ENCODE assay signal across 11 mouse cellular contexts in genomic region chr3:105872034-105872433, GRCm38 (mm10). TPM values are rescaled to one million over a fixed set of nuclear protein-coding genes. Genes with fewer than 3 reads are reported as not detected.
A peak's percentile ranks its signal among the peaks of the same experiment; 100 is the strongest.
DNase-seq lines count a peak whose midpoint lies in the region; ATAC-seq and TF ChIP-seq lines count a peak whose summit lies in the region.
"Had no signal": no experiment of that assay in that cellular context is flagged by ENCODE, and none has a peak within 500 bp of the region (broad histone marks: within the 10 kb centered on the region; RNA-seq: fewer than 3 reads in every experiment).

No protein-coding gene starts in this region.

- no peak overlapping the region for H3K27ac ChIP-seq in heart, embryonic 12.5 days (ENCODE audit: poor library complexity, severe bottlenecking)
- H3K27ac ChIP-seq in stomach, postnatal 0 days (replicated peaks) = peak overlapping the region; percentile 83
- no peak overlapping the region for H3K27ac ChIP-seq in midbrain, embryonic 16.5 days (ENCODE audit: low read length)

- peaks cover 35% of the 10 kb centered on the region for H3K4me1 ChIP-seq in heart, embryonic 12.5 days (replicated peaks)
- no peaks in the 10 kb centered on the region for H3K4me1 ChIP-seq in stomach, postnatal 0 days (replicated peaks; ENCODE audit: control insufficient read depth, insufficient read depth)
- H3K4me1 ChIP-seq in midbrain, embryonic 16.5 days (ENCODE audit: control insufficient read depth, insufficient read depth, low read length) = peaks cover 4% of the 10 kb centered on the region; the same call in 1 of the 2 replicates

- intact Hi-C loops in heart, postnatal 10 days (cut with DNase I) = no loop called here

- no peaks in the 10 kb centered on the region for H3K27me3 ChIP-seq in heart, embryonic 12.5 days (replicated peaks)
- no peaks in the 10 kb centered on the region for H3K27me3 ChIP-seq in stomach, postnatal 0 days (ENCODE audit: control insufficient read depth, insufficient read depth, low read length)
- no peaks in the 10 kb centered on the region for H3K27me3 ChIP-seq in midbrain, embryonic 16.5 days (ENCODE audit: control insufficient read depth, insufficient read depth, low read depth, low read length)

- H3K4me2 ChIP-seq in heart, embryonic 12.5 days = peak overlapping the region; percentile 41
- no peak overlapping the region for H3K4me2 ChIP-seq in stomach, postnatal 0 days (replicated peaks; ENCODE audit: low read depth)
- H3K4me2 ChIP-seq in midbrain, embryonic 16.5 days (ENCODE audit: low read length) = no peak overlapping the region

- no peak for TF ChIP-seq CTCF in stomach, postnatal 0 days (IDR thresholded peaks at IDR 0.05; ENCODE audit: low read depth)

- DNase-seq in heart, postnatal 10 days = no peak
- peak; percentile 34 to 58 for DNase-seq in right cerebral cortex, postnatal 10 days (ENCODE audit: low spot score in 2 of 2)
- no peak for DNase-seq in right cerebral cortex, postnatal 4 days
- peak; percentile 16 for DNase-seq in kidney, adult 18-20 months
- DNase-seq in stomach, postnatal 0 days (ENCODE audit: low spot score) = no peak

- H3K9ac ChIP-seq in heart, embryonic 12.5 days = no peak overlapping the region
- no peak overlapping the region for H3K9ac ChIP-seq in stomach, postnatal 0 days (ENCODE audit: low read length)
- H3K9ac ChIP-seq in midbrain, embryonic 16.5 days (ENCODE audit: low read depth, low read length) = no peak overlapping the region

- 29% methylated on average over 6 of the region's 6 CpGs for WGBS in heart, embryonic 12.5 days
- WGBS in stomach, postnatal 0 days = 34% methylated on average over 6 of the region's 6 CpGs
- WGBS in midbrain, embryonic 16.5 days = 62% methylated on average over 6 of the region's 6 CpGs

- TF ChIP-seq EP300 in stomach, postnatal 0 days (optimal IDR thresholded peaks at IDR 0.05) = peak; percentile 16

- H3K4me3 ChIP-seq in heart, embryonic 12.5 days = no peak overlapping the region
- no peak overlapping the region for H3K4me3 ChIP-seq in stomach, postnatal 0 days (ENCODE audit: low read depth, low read length)
- H3K4me3 ChIP-seq in midbrain, embryonic 16.5 days (ENCODE audit: low read depth, low read length) = no peak overlapping the region
- H3K4me3 ChIP-seq: erythroblast, embryonic 14.5 days had no signal

- H3K9me3 ChIP-seq in heart, embryonic 12.5 days (replicated peaks) = no peaks in the 10 kb centered on the region
- H3K9me3 ChIP-seq in stomach, postnatal 0 days (ENCODE audit: control insufficient read depth, low read length) = no peaks in the 10 kb centered on the region
- H3K9me3 ChIP-seq in midbrain, embryonic 16.5 days (replicated peaks; ENCODE audit: control insufficient read depth, low read length, poor library complexity, severe bottlenecking) = no peaks in the 10 kb centered on the region

- no peak for ATAC-seq in heart, embryonic 12.5 days (ENCODE audit: insufficient number of reproducible peaks, low FRiP score)
- ATAC-seq in stomach, postnatal 0 days (ENCODE audit: low FRiP score, low TSS enrichment) = 0 out of 2 replicates have a peak, but pooled peaks have one; percentile 38
- ATAC-seq in monocyte, adult 5-6 weeks (replicated peaks; ENCODE audit: insufficient number of reproducible peaks, low FRiP score, low TSS enrichment, poor library complexity, severe bottlenecking) = no peak
- no peak for ATAC-seq in midbrain, embryonic 16.5 days

- H3K36me3 ChIP-seq in heart, embryonic 12.5 days = no peaks in the 10 kb centered on the region
- no peaks in the 10 kb centered on the region for H3K36me3 ChIP-seq in stomach, postnatal 0 days (ENCODE audit: control insufficient read depth, insufficient read depth, low read length)
- no peaks in the 10 kb centered on the region for H3K36me3 ChIP-seq in midbrain, embryonic 16.5 days (ENCODE audit: control insufficient read depth, insufficient read depth, low read length)

RNA-seq across cellular contexts. Expression of gene Tmigd3, which starts 1.3 kb away (rescaled TPM):
- 0.42 TPM in 1 of 2 replicates, not detected in the other for polyA plus RNA-seq in heart, embryonic 12.5 days (2016; fragmentation: Nextera tagmentation; extraction: Ambion mirVana)
- not detected for total RNA-seq in heart, postnatal 10 days (2021)
- 0.17 and 0.36 TPM in 2 replicates for polyA plus RNA-seq in stomach, postnatal 0 days (2015; fragmentation: Nextera tagmentation; extraction: Ambion mirVana)
- total RNA-seq in monocyte, adult 5-6 weeks (2017) = 0.39 to 3.4 TPM (median 2.0 TPM) in 3 replicates
- polyA plus RNA-seq in midbrain, embryonic 16.5 days (2015; fragmentation: Nextera tagmentation; extraction: Ambion mirVana) = not detected in 2 replicates
- total RNA-seq: liver, adult 2 months had no signal
- polyA plus RNA-seq: erythroblast, embryonic 14.5 days; midbrain, embryonic 14.5 days had no signal

RNA-seq across cellular contexts. Expression of gene Adora3, which starts 1.4 kb away (rescaled TPM):
- polyA plus RNA-seq in heart, embryonic 12.5 days (2016; fragmentation: Nextera tagmentation; extraction: Ambion mirVana) = 0.10 TPM in 1 of 2 replicates, not detected in the other
- under 1 TPM in 1 of 2 experiments, not detected in 1; 0.26 TPM for total RNA-seq in heart, postnatal 10 days (2021)
- 0.34 and 0.47 TPM in 2 replicates for polyA plus RNA-seq in stomach, postnatal 0 days (2015; fragmentation: Nextera tagmentation; extraction: Ambion mirVana)
- total RNA-seq in monocyte, adult 5-6 weeks (2017) = 5.1 to 7.1 TPM in 2 of 3 replicates, not detected in the other
- 0.09 and 0.14 TPM in 2 replicates for polyA plus RNA-seq in midbrain, embryonic 16.5 days (2015; fragmentation: Nextera tagmentation; extraction: Ambion mirVana)
- polyA plus RNA-seq: erythroblast, embryonic 14.5 days; liver, adult 2 months; midbrain, embryonic 14.5 days had no signal

Comparison
In these comparisons a context has a peak if more than half of its experiments do, and no peak if none do; other contexts are left out.
1. DNase-seq: peak in right cerebral cortex, postnatal 10 days (2 of 2) and kidney, adult 18-20 months (single experiment); none in heart, postnatal 10 days (0 of 2), right cerebral cortex, postnatal 4 days (single experiment) and stomach, postnatal 0 days (single experiment).